Mouse (Mus musculus) spleen, postnatal 10 days (tissue): Measurements from ENCODE around the gene Olfr725.

Experiments
- DNase-seq, 2 experiments: peaks; one replicate each; pipeline ENCODE4 v3.0.0; 2021 to 2022; ENCODE audit warnings: low spot score in 2 of 2

Gene Olfr725

DNA sequence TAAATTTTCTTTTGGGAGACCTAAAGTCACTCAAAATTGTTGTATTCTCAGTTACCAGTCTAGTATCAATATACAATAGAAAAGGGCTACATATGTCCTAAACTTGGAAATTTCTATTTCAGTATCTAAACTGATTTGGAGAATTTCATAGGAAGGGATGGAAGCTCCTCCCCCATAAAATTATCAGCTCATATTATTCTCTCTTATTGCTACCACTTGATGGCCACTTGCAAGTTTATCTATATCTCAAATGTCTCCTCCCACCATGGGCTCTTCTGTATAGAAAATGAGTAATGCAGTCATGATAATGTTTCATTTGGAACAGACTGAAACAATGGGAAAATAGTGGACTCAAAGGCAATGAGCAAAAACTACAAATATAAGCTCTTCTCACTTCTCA lies at the start of gene Olfr725:
Gene Olfr725, minus strand, starts transcription at position 101 of the 400 bp plus-strand sequence.
- DNase-seq: no peak

GRCm38 (mm10) chr14:50062733-50063104 lies 22.5 kb upstream of the Olfr725 start:
- no peak for DNase-seq

DNA sequence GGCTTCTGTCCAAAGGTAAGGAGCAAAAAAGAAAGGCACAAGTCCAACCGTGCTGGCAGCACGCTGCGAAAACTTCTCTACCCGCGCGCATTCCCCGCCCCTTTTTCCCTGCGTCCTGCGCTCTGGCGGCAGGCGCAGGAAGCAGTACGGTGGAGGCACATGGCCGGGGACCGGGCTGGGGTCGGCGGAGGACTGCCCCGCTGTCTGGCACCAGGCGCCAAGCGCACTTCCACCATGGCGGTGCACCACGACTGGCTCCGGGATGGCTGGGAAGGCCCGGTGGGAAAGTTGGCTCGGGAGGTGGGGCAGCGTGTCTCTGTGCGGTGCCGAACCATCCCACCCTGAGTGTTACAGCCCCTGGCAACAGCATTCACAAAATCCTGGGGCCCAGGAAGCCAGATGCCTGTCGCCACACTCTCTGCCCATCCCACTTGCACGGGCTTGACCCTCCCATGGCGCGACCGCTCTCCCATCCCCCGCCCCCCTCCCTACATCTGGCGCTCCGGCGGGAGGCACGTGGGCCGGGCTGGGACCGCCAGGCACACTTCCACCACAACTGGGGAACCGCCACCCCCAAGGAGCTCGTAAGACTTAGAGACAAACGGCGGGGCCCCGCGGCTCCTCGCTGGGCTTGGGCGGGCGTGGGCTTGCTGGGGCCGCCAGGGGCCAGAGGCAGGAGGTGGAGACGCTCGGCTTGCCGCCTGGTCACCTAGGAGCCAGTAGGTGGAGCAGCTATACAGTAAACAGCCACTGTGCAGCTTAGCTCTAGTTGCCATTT lies 22.0 kb upstream of the Olfr725 start:
- DNase-seq: peak; percentile 20 to 51

GRCm38 (mm10) chr14:50061590-50061954 lies 21.4 kb upstream of the Olfr725 start:
- peak; percentile 4 to 17 for DNase-seq

- DNase-seq: peak in 1 of 2 experiments; percentile 4
Observed at GRCm38 (mm10) chr14:50061179-50061578, 21.0 kb upstream of the Olfr725 start.

GRCm38 (mm10) chr14:50032041-50032440 lies 8.1 kb downstream of the Olfr725 start:
- DNase-seq: no peak

DNA sequence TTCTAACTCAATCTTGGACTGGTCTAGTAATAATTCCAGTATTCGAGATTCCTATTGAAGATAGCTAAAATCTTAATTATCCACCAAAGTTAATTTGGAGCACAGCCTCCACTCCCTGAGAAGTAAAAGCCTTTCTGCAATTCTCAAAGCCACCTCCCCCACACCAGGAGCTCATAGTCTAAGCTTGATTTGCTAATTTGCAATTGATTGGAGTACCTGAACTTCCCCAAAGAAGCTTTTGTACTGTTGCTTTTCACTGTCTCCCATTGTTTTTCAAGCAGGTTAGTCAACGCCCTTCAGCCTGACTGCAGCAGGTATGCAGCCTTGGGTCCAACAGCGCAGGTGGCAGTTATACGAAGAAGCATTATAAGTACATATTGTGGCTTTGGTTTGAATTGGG lies 8.8 kb downstream of the Olfr725 start:
- DNase-seq: no peak

DNA sequence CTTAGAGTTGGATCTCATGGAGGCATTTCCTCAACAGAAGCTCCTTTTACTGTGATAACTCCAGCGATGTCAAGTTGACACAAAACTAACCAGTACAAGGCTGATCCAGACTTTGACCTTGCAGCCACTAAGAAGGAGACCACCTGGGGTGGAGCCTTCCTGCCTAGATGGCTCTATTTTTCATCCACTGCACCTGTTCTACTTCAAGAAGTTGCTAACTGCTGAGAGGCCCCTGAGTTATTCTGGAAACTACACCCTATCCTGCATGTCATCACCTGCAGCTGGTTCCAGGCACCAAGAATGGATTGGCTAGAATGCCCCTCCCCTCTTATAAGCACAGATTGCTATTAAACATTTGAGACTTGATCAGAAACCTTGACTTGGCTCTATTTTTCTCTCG lies 13.8 kb downstream of the Olfr725 start:
- DNase-seq: no peak
